Mouse (Mus musculus) large intestine, adult 2 months (tissue): ENCODE data around the gene Ffar1. TPM values are rescaled to one million over a fixed set of nuclear protein-coding genes. Genes with fewer than 3 reads are reported as not detected.

Experiments used
- DNase-seq: peaks from one replicate; pipeline ENCODE4 v3.0.0-alpha.2; 2012; ENCODE audit warnings: low read depth, low spot score
- WGBS: fragments of 180-500 bp; shearing (Covaris S2); methylation state at CpG from one replicate; pipeline ENCODE4 v1.1.7; 2018; 5-methylcytosine and 5-hydroxymethylcytosine counted together
- polyA plus RNA-seq: library from polyadenylated mRNA; depleted of rRNA; stranded (reverse); fragments of >200 nt; gene quantifications from 2 replicates; pipeline ENCODE4 v1.2.3, GENCODE M21; 2012; rRNA removed

Ffar1 gene
- polyA plus RNA-seq, 1 experiment = 1.5 TPM

- no peak for DNase-seq
- WGBS = 24% methylated on average over 9 of the region's 9 CpGs
Observed at GRCm38 (mm10) chr7:30811757-30812290, 49.5 kb downstream of the Ffar1 start.

GRCm38 (mm10) chr7:30810319-30810718, 51.0 kb downstream of the Ffar1 start:
- DNase-seq = no peak
- WGBS = 79% methylated on average over 6 of the region's 6 CpGs

Other genes starting within 250 kb of the Ffar1 start
- 6.7 and 8.0 TPM in 2 replicates for gene Upk1a, start 248.7 kb downstream of the Ffar1 start, polyA plus RNA-seq
- 933 and 1,035 TPM in 2 replicates for gene Cox6b1, start 235.4 kb downstream of the Ffar1 start, polyA plus RNA-seq
- not detected in 2 replicates for gene Etv2, start 225.7 kb downstream of the Ffar1 start, polyA plus RNA-seq
- 52.1 and 56.3 TPM in 2 replicates for gene Rbm42, start 211.2 kb downstream of the Ffar1 start, polyA plus RNA-seq
- 10.0 and 12.7 TPM in 2 replicates for gene Haus5, start 196.6 kb downstream of the Ffar1 start, polyA plus RNA-seq
- gene Pmis2, start 190.0 kb downstream of the Ffar1 start, polyA plus RNA-seq = not detected in 2 replicates
- 0.79 and 1.9 TPM in 2 replicates for gene 2200002J24Rik, start 162.6 kb downstream of the Ffar1 start, polyA plus RNA-seq
- gene Atp4a, start 149.4 kb downstream of the Ffar1 start, polyA plus RNA-seq = 0.71 and 1.2 TPM in 2 replicates
- gene Tmem147, start 132.0 kb downstream of the Ffar1 start, polyA plus RNA-seq = 227 and 258 TPM in 2 replicates
- not detected in 2 replicates for gene Gapdhs, start 117.9 kb downstream of the Ffar1 start, polyA plus RNA-seq
- 0.69 and 0.73 TPM in 2 replicates for gene Sbsn, start 110.1 kb downstream of the Ffar1 start, polyA plus RNA-seq
- 3.4 and 4.9 TPM in 2 replicates for gene Dmkn, start 97.8 kb downstream of the Ffar1 start, polyA plus RNA-seq
- gene Krtdap, start 73.7 kb downstream of the Ffar1 start, polyA plus RNA-seq = 0.41 TPM in 1 of 2 replicates, not detected in the other
- 11.1 and 13.6 TPM in 2 replicates for gene Ffar2, start 37.8 kb downstream of the Ffar1 start, polyA plus RNA-seq
- gene Ffar3, start 5.4 kb downstream of the Ffar1 start, polyA plus RNA-seq = 1.6 and 2.7 TPM in 2 replicates
- 15.1 and 20.1 TPM in 2 replicates for gene Cd22, start 18.8 kb upstream of the Ffar1 start, polyA plus RNA-seq
- gene Mag, start 53.3 kb upstream of the Ffar1 start, polyA plus RNA-seq = 0.51 and 1.2 TPM in 2 replicates
- gene Hamp2, start 63.1 kb upstream of the Ffar1 start, polyA plus RNA-seq = 0.61 and 0.71 TPM in 2 replicates
- gene Hamp, start 82.5 kb upstream of the Ffar1 start, polyA plus RNA-seq = 1.7 and 3.2 TPM in 2 replicates
- 55.1 and 74.9 TPM in 2 replicates for gene Usf2, start 95.2 kb upstream of the Ffar1 start, polyA plus RNA-seq
- 392 and 435 TPM in 2 replicates for gene Lsr, start 111.9 kb upstream of the Ffar1 start, polyA plus RNA-seq
- 12.1 and 13.5 TPM in 2 replicates for gene Fam187b, start 112.2 kb upstream of the Ffar1 start, polyA plus RNA-seq
- 49.2 and 54.5 TPM in 2 replicates for gene Fxyd5, start 180.9 kb upstream of the Ffar1 start, polyA plus RNA-seq
- 2.6 and 4.2 TPM in 2 replicates for gene Fxyd7, start 189.9 kb upstream of the Ffar1 start, polyA plus RNA-seq
- 80.0 and 106 TPM in 2 replicates for gene Fxyd1, start 195.6 kb upstream of the Ffar1 start, polyA plus RNA-seq
- gene Lgi4, start 197.8 kb upstream of the Ffar1 start, polyA plus RNA-seq = 2.9 and 3.5 TPM in 2 replicates
- gene Fxyd3, start 215.1 kb upstream of the Ffar1 start, polyA plus RNA-seq = 46.5 and 63.0 TPM in 2 replicates